Comparison of ENCODE assay signal across 8 mouse cellular contexts in the genomic region with DNA sequence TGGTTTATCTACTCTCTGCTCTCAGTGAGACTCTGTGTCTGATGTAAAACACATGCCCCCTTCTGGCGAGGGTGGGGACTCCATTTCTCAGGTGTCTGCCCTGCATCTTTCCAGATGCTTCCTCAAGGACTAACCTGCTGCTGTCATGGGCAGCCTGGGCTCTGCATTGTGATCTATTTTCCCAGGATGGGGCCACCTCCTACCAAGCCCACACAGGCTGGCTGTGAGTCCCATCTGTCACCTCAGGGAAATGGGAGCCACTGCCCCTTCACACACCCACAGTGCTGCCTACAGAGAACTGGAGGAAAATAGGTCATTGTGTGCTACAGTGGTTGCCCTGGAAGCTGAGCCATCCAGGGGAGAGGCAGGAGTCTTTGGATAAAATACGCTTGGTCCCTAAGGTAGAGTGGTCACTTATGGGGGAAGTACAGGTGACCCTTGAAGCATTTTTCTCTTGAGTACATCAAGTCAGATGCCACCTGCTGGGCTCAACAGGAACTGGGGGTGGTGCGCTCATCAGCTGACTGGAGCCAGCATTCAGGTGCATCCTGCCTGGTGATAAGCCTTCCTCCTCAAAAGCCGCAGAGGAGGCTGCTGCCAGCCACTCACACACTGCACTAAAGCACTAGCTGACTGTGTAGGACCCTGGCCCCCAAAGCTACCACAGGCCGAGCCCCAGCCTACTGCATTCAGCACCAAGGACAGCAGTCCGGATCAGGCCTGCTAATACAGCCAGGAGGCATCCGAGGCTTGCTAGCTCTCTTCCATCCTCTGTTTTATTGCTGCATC. TPM values are rescaled to one million over a fixed set of nuclear protein-coding genes. Genes with fewer than 3 reads are reported as not detected.
DNase-seq lines count a peak whose midpoint lies in the region; ATAC-seq and TF ChIP-seq lines count a peak whose summit lies in the region.

No protein-coding gene starts in this region.

- H3K4me3 ChIP-seq in heart, embryonic 10.5 days, result no peak overlapping the region

- WGBS in heart, embryonic 10.5 days, result 31% methylated on average over 7 of the region's 7 CpGs

- H3K27ac ChIP-seq in heart, embryonic 10.5 days, result no peak overlapping the region

- peak; percentile 70 for ATAC-seq in megakaryocyte-erythroid progenitor cell, adult 5-6 weeks (replicated peaks; ENCODE audit: low FRiP score, low TSS enrichment, poor library complexity, severe bottlenecking)
- ATAC-seq in monocyte, adult 5-6 weeks (replicated peaks; ENCODE audit: insufficient number of reproducible peaks, low FRiP score, low TSS enrichment, poor library complexity, severe bottlenecking), result no peak

- H3K4me1 ChIP-seq in heart, embryonic 10.5 days, result no peaks in the 10 kb centered on the region

- peak; percentile 82 for DNase-seq in heart, embryonic 10.5 days (ENCODE audit: low spot score)
- DNase-seq in heart, postnatal 25 days (ENCODE audit: low spot score), result no peak
- peak; percentile 17 to 26 for DNase-seq in B cell, adult 2 months
- DNase-seq in brain, embryonic 14.5 days (ENCODE audit: low read depth), result no peak
- peak; percentile 68 for DNase-seq in forelimb bud, embryonic 11.5 days (ENCODE audit: low read depth, low spot score)
- peak; percentile 75 for DNase-seq in thymus, postnatal 0 days (ENCODE audit: low spot score)

- TF ChIP-seq POLR2A in brain, embryonic 14.5 days (IDR thresholded peaks at IDR 0.05; ENCODE audit: borderline replicate concordance, extremely low read depth, insufficient read depth, insufficient read length, poor library complexity, severe bottlenecking), result no peak

- peak; percentile 57 for TF ChIP-seq CTCF in brain, embryonic 14.5 days (IDR thresholded peaks at IDR 0.05; ENCODE audit: borderline replicate concordance, extremely low read depth, insufficient read depth, insufficient read length)

- intact Hi-C loops in heart, postnatal 25 days (cut with DNase I), result no loop called here

- peaks cover 8% of the 10 kb centered on the region; the same call in 1 of the 2 replicates for H3K27me3 ChIP-seq in heart, embryonic 10.5 days (ENCODE audit: insufficient read depth, poor library complexity, severe bottlenecking)

- H3K9me3 ChIP-seq in heart, embryonic 10.5 days, result no peaks in the 10 kb centered on the region

- no peaks in the 10 kb centered on the region for H3K36me3 ChIP-seq in heart, embryonic 10.5 days

RNA-seq across cellular contexts. Expression of gene Brsk2, which starts 23.5 kb away (rescaled TPM):
- polyA plus RNA-seq in heart, embryonic 10.5 days (2016; fragmentation: Nextera tagmentation; extraction: Ambion mirVana), result 0.12 and 0.19 TPM in 2 replicates
- under 1 TPM in 1 of 2 experiments, not detected in 1; 0.22 TPM for total RNA-seq in heart, postnatal 25 days (2021)
- polyA plus RNA-seq in brain, embryonic 14.5 days (2012; rRNA removed), result 179 and 184 TPM in 2 replicates
- total RNA-seq in megakaryocyte-erythroid progenitor cell, adult 5-6 weeks (2014; fragmentation: Nextera tagmentation), result not detected in 2 replicates
- 0.05 TPM in 1 of 2 replicates, not detected in the other for total RNA-seq in megakaryocyte-erythroid progenitor cell, adult 5-6 weeks (2017)
- polyA plus RNA-seq in thymus, postnatal 0 days (2015; fragmentation: Nextera tagmentation; extraction: Ambion mirVana), result 0.32 and 0.57 TPM in 2 replicates
- 0.53 TPM in 1 of 3 replicates, not detected in the others for total RNA-seq in monocyte, adult 5-6 weeks (2017)

RNA-seq across cellular contexts. Expression of gene Tollip, which starts 54.7 kb away (rescaled TPM):
- polyA plus RNA-seq in heart, embryonic 10.5 days (2016; fragmentation: Nextera tagmentation; extraction: Ambion mirVana), result 39.6 and 45.1 TPM in 2 replicates
- total RNA-seq in heart, postnatal 25 days (2021), result 10 to 100 TPM; 47.4 to 52.9 TPM
- 86.3 and 87.4 TPM in 2 replicates for polyA plus RNA-seq in brain, embryonic 14.5 days (2012; rRNA removed)
- 24.6 and 41.1 TPM in 2 replicates for total RNA-seq in megakaryocyte-erythroid progenitor cell, adult 5-6 weeks (2014; fragmentation: Nextera tagmentation)
- 25.2 and 27.0 TPM in 2 replicates for total RNA-seq in megakaryocyte-erythroid progenitor cell, adult 5-6 weeks (2017)
- 50.6 and 51.6 TPM in 2 replicates for polyA plus RNA-seq in thymus, postnatal 0 days (2015; fragmentation: Nextera tagmentation; extraction: Ambion mirVana)
- 36.8 to 53.8 TPM (median 38.2 TPM) in 3 replicates for total RNA-seq in monocyte, adult 5-6 weeks (2017)

Comparison
In these comparisons a context has a peak if more than half of its experiments do, and no peak if none do; other contexts are left out.
1. DNase-seq: peak in heart, embryonic 10.5 days (single experiment), B cell, adult 2 months (2 of 2), forelimb bud, embryonic 11.5 days (single experiment) and thymus, postnatal 0 days (single experiment); none in heart, postnatal 25 days (single experiment) and brain, embryonic 14.5 days (single experiment).